Mouse (Mus musculus): ENCODE results near the gene Ulk4. TPM values are rescaled to one million over a fixed set of nuclear protein-coding genes. Genes with fewer than 3 reads are reported as not detected.

Ulk4 gene
- polyA plus RNA-seq, 1 experiment from 2014 or later = 167 TPM

DNA sequence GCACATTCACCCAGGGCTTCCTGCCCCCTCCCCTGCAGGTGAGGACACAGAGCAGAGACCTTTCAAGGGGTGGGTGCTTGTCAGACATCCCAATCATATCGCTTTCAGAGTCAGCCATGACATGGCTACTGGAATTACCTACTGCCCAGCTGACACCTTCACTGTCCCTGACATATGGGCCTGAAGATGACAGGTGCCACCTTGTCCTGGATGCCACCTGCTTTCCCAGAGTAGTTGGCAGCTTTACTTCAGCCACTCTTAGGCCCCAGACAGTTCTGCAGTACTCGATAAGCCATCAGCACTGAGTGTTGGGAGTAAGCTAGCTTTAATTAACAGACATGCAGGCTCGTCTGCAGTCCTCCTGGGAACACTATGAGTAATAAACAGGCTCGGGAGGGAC lies 234.0 kb downstream of the Ulk4 start:
- no peaks in the 10 kb centered on the region for H3K9me3 ChIP-seq
- whole genome bisulfite sequencing = 79% methylated on average over 4 of the region's 4 CpGs
- no peak overlapping the region for H3K27ac ChIP-seq
- no peaks in the 10 kb centered on the region for H3K27me3 ChIP-seq
- no peak for ATAC-seq (ENCODE audit: low FRiP score, low read depth)
- H3K4me2 ChIP-seq (replicated peaks) = no peak overlapping the region
- no peak overlapping the region for H3K4me3 ChIP-seq
- H3K4me1 ChIP-seq = peaks cover 18% of the 10 kb centered on the region
- no peak overlapping the region for H3K9ac ChIP-seq
- no peaks in the 10 kb centered on the region for H3K36me3 ChIP-seq

DNA sequence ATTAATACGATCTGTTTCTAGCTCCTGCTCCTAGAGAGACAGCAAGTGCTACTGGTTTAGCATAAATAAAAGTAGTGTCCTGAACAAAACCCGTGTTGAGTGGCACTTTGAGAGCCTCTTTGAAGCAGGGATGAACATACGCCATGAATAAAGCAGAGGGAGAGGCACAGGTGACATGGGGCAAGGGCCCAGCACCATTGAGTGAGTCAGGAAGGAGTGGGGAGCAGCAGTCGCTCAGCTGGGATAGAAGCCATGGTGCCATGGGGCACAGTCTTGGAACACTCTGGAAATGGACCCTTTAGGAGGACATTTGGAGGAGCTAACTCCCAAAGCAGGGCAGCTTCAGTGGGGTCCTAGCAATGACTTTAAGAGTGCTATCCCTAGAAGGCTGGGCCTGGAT lies 238.6 kb downstream of the Ulk4 start:
- Histone ChIP-seq H3K4me3 (no peak overlapping the region), H3K27ac (no peak overlapping the region), H3K9ac (no peak overlapping the region), H3K4me1 (peaks cover 29% of the 10 kb centered on the region), H3K36me3 (no peaks in the 10 kb centered on the region), H3K27me3 (no peaks in the 10 kb centered on the region), H3K4me2 (replicated peaks) (no peak overlapping the region), H3K9me3 (no peaks in the 10 kb centered on the region)
- ATAC-seq (ENCODE audit: low FRiP score, low read depth) = no peak
- WGBS = 52% methylated on average over 4 of the region's 4 CpGs

DNA sequence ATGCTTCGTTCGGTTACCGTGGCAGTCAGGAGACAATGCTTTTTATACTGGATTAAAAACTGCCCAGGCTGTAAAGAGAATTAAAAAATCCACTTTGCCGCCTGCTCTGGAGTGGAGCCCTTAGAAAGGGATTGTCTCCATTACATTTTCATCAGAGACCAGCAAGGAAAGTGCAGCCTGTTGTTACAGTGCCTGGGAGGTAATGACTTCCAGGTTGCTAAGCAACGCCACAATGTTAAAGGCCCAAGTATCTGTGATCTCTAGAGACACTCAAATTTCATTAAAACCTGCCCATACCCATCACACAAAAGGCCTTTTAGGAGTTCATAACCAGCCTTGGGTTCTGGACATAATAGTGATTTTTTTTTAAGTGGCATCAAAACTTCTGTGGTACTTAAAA lies 239.0 kb downstream of the Ulk4 start:
- Histone ChIP-seq H3K4me1 (peaks cover 29% of the 10 kb centered on the region), H3K9me3 (no peaks in the 10 kb centered on the region), H3K27me3 (no peaks in the 10 kb centered on the region), H3K9ac (no peak overlapping the region), H3K27ac (no peak overlapping the region), H3K4me2 (replicated peaks) (no peak overlapping the region), H3K36me3 (no peaks in the 10 kb centered on the region), H3K4me3 (no peak overlapping the region)
- ATAC-seq (ENCODE audit: low FRiP score, low read depth) = no peak; the same call in 1 of the 2 replicates
- WGBS = 30% methylated on average over 5 of the region's 5 CpGs

DNA sequence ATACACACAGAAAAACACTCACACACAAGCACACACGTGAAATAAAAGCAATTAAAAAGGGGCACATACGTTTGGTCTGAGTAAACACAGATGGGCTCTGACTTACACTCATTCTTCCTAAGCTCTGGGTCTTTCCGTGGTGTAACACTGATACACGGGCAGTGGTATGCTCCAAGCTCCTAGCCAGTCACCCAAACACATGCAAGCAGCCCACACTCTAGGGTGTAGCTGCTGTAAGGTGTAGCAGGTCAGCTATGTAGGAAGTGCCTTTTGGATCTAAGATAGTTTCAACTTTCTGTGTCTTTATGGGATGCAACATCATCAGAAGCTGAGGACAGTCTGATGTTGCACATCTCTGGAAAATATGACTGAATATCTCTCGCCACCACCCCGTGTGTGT lies 241.7 kb downstream of the Ulk4 start:
- no peak overlapping the region for H3K9ac ChIP-seq
- 63% methylated on average over 6 of the region's 6 CpGs for WGBS
- no peaks in the 10 kb centered on the region for H3K36me3 ChIP-seq
- ATAC-seq (ENCODE audit: low FRiP score, low read depth) = no peak
- H3K9me3 ChIP-seq = no peaks in the 10 kb centered on the region
- no peaks in the 10 kb centered on the region for H3K27me3 ChIP-seq
- no peak overlapping the region for H3K27ac ChIP-seq
- no peak overlapping the region for H3K4me3 ChIP-seq
- no peak overlapping the region for H3K4me2 ChIP-seq (replicated peaks)
- peaks cover 29% of the 10 kb centered on the region for H3K4me1 ChIP-seq

DNA sequence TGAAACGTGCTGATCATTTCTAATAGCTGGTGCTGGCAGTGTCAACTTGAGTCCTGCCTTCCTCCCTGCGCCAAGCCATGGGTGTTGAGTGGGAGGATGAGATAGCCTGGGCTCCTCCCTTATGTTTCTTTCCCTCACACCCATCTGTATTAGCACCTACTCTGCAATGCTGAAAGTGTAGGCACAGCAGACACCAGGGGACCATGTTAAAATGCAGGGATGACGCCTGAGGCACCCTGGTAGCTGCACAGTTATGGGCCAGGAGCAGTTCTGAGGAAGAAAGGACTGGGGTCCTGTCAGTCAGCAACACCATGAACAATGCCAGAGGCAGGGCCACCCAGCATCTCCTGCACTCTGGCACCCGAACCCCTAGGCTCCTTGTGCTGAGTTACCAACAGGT lies 243.4 kb downstream of the Ulk4 start:
- Histone ChIP-seq H3K27me3 (no peaks in the 10 kb centered on the region), H3K4me2 (replicated peaks) (no peak overlapping the region), H3K4me3 (no peak overlapping the region), H3K9ac (no peak overlapping the region), H3K36me3 (no peaks in the 10 kb centered on the region), H3K4me1 (peaks cover 31% of the 10 kb centered on the region), H3K27ac (no peak overlapping the region), H3K9me3 (no peaks in the 10 kb centered on the region)
- WGBS = 75% methylated on average over 4 of the region's 4 CpGs
- ATAC-seq (ENCODE audit: low FRiP score, low read depth) = no peak

DNA sequence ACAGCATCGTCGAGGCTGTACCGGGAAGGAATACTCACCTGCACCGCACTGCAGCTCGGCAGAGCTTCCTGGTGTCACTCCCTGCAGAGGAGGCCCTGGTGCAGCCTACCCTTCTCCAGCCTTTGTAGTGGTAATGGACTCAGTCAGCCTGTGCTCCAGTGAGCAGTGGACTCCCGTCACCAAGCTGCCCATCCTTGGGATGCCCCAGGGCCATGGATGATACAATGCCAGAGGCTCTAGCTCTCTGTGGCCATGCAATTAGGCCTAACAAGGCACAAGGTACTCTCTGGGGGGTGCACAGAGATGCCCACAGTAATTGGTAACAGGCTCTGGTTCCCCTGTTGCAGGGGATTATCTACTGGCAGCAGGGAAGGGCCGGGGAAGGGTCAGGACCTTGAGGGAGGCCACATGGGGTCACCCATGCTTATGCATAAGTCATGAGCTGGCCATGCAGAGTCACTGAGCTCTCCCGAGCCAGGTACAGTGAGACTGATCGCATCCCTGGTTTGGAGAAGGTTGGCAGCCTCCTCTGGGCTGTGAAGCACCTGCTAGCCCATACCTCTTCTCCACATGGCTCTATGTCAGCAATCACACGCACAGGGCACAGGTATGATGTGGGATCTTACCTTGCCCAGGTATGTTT lies 244.6 kb downstream of the Ulk4 start:
- no peak for ATAC-seq (ENCODE audit: low FRiP score, low read depth)
- H3K9ac ChIP-seq = no peak overlapping the region
- H3K4me1 ChIP-seq = peaks cover 20% of the 10 kb centered on the region
- no peaks in the 10 kb centered on the region for H3K9me3 ChIP-seq
- no peaks in the 10 kb centered on the region for H3K36me3 ChIP-seq
- no peak overlapping the region for H3K27ac ChIP-seq
- H3K4me2 ChIP-seq (replicated peaks) = no peak overlapping the region
- 58% methylated on average over 10 of the region's 10 CpGs for WGBS
- no peak overlapping the region for H3K4me3 ChIP-seq
- no peaks in the 10 kb centered on the region for H3K27me3 ChIP-seq

DNA sequence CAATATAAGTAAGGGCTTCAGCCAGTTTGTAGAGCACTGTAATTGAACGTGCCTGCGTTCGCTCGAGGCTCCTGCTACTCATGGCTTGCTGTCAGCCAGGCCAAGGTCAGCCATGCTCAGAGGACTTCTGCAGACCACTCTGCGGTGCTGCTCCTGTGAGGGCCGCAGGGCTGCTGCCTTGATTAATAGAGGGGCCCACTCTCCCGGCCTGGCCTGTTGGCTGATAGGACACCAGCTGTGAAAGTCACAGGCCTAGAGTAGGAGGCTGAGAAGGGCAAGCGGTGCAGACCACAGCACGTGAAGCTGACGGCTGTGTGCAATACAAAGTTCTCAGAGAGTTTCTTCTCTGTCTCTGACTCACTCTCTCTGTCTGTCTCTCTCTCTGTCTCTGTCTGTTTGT lies 246.0 kb downstream of the Ulk4 start:
- H3K4me2 ChIP-seq (replicated peaks) = no peak overlapping the region
- H3K27me3 ChIP-seq = no peaks in the 10 kb centered on the region
- H3K27ac ChIP-seq = no peak overlapping the region
- H3K9ac ChIP-seq = no peak overlapping the region
- WGBS = 30% methylated on average over 10 of the region's 10 CpGs
- no peak overlapping the region for H3K4me3 ChIP-seq
- 0 out of 2 replicates have a peak, but pooled peaks cover 5% of the 10 kb centered on the region for H3K4me1 ChIP-seq
- no peak for ATAC-seq (ENCODE audit: low FRiP score, low read depth)
- H3K36me3 ChIP-seq = no peaks in the 10 kb centered on the region
- H3K9me3 ChIP-seq = no peaks in the 10 kb centered on the region

DNA sequence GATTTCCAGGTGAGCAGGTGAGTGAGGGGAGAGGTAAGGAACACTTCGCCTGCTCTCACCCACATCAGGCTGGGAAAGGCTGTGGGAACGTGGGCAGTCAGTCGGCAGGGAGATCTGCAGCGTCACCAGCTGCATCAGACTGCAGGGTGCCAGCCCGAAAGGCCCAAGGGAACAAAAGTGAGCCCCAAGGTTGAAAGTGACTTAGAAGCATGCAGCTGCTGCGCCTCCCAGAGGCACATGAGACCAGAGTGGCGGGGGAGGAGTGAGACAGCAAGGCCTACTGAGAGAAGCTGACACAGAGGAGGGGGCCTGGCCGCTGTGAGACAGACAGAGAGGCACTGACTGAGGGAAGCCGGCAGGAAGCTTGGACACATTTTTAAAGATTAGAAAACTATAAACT lies 247.2 kb downstream of the Ulk4 start:
- no peak for ATAC-seq (ENCODE audit: low FRiP score, low read depth)
- no peaks in the 10 kb centered on the region for H3K9me3 ChIP-seq
- H3K4me1 ChIP-seq = 0 out of 2 replicates have a peak, but pooled peaks cover 5% of the 10 kb centered on the region
- H3K36me3 ChIP-seq = no peaks in the 10 kb centered on the region
- H3K9ac ChIP-seq = no peak overlapping the region
- no peaks in the 10 kb centered on the region for H3K27me3 ChIP-seq
- no peak overlapping the region for H3K4me3 ChIP-seq
- no peak overlapping the region for H3K4me2 ChIP-seq (replicated peaks)
- no peak overlapping the region for H3K27ac ChIP-seq
- WGBS = 51% methylated on average over 9 of the region's 9 CpGs

DNA sequence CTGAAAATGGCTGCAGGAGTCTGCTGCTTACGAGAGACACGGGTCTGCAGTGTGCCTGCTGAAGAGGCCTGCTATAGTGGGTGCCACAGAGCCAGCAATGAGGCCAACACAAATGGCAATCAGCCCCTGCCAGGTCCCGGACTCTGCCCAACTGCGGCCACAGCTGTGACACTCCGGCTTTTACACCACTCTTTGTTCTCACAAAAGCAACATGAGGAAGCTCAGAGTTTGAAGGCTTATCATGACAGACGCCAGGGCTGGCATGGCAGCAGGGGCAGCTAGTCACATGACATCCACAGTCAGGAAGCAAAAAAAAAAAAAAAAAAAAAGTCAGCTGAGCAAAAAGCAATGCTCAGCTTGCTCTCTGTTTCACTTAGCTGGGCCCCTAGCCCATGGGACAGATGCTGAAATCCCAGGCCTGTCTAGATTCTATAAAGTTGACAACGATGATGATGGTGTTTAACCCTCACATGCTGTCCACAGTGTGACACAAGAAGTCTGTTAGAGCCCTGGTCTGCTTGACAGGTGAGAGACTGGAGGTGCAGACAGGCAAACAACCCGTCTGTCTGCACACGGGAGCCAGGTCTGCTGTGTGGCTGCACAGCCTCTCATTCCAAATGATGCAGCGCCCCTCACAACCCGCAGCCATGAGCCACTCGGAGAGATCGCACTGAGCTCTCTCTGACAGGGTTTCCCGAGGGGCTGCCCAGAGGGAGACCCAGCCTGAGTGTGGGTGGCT lies 253.3 kb downstream of the Ulk4 start:
- no peaks in the 10 kb centered on the region for H3K36me3 ChIP-seq
- no peaks in the 10 kb centered on the region for H3K9me3 ChIP-seq
- ATAC-seq (ENCODE audit: low FRiP score, low read depth) = no peak
- no peak overlapping the region for H3K27ac ChIP-seq
- H3K27me3 ChIP-seq = no peaks in the 10 kb centered on the region
- H3K9ac ChIP-seq = no peak overlapping the region
- WGBS = 84% methylated on average over 14 of the region's 14 CpGs
- H3K4me1 ChIP-seq = no peaks in the 10 kb centered on the region
- no peak overlapping the region for H3K4me3 ChIP-seq
- no peak overlapping the region for H3K4me2 ChIP-seq (replicated peaks)

DNA sequence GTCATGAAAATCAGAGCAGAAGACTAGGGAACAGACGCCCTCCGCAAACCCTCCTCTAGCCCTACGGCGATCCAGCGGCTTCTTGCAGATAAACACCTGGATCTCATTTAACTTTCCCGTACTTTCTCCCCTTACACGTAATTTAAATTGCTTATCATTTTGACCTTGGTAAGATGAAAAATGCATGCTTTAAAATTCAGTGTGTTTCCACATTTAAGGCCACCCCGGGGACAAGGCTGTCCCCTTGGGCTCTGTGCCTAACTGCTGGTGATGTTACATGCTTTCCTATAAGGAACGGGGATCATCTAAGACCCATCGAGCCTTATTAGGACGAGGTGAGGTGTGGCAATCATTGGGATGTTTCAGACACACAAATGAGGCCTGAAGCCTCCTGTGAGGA lies 256.6 kb downstream of the Ulk4 start:
- no peak overlapping the region for H3K9ac ChIP-seq
- H3K4me2 ChIP-seq (replicated peaks) = no peak overlapping the region
- no peaks in the 10 kb centered on the region for H3K9me3 ChIP-seq
- H3K27ac ChIP-seq = no peak overlapping the region
- whole genome bisulfite sequencing = 49% methylated on average over 11 of the region's 11 CpGs
- no peaks in the 10 kb centered on the region for H3K27me3 ChIP-seq
- peaks cover 22% of the 10 kb centered on the region for H3K4me1 ChIP-seq
- no peak for ATAC-seq (ENCODE audit: low FRiP score, low read depth)
- no peak overlapping the region for H3K4me3 ChIP-seq
- no peaks in the 10 kb centered on the region for H3K36me3 ChIP-seq

DNA sequence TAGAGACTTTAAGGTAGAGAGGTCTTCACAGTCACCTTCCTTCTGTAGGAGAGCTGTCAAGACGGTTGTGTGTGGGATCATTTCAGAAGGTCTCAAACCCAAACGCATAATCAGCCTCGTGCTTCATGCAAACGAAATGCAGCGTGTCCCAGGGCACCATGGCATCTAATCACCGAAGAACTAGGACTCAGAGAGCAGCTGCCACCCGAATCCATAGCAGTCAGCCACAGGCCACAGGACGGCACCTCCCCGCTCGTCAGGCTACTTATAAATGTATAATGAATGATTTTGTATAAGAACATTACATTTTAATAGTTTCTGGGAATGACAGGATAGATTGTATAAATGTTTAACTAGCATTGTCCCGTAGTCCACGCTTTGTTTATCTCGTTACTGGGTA lies 257.1 kb downstream of the Ulk4 start:
- H3K9me3 ChIP-seq = no peaks in the 10 kb centered on the region
- no peaks in the 10 kb centered on the region for H3K27me3 ChIP-seq
- 72% methylated on average over 13 of the region's 13 CpGs for WGBS
- H3K4me3 ChIP-seq = no peak overlapping the region
- no peak overlapping the region for H3K27ac ChIP-seq
- no peak overlapping the region for H3K9ac ChIP-seq
- no peaks in the 10 kb centered on the region for H3K36me3 ChIP-seq
- H3K4me2 ChIP-seq (replicated peaks) = no peak overlapping the region
- peaks cover 24% of the 10 kb centered on the region for H3K4me1 ChIP-seq
- ATAC-seq (ENCODE audit: low FRiP score, low read depth) = no peak

DNA sequence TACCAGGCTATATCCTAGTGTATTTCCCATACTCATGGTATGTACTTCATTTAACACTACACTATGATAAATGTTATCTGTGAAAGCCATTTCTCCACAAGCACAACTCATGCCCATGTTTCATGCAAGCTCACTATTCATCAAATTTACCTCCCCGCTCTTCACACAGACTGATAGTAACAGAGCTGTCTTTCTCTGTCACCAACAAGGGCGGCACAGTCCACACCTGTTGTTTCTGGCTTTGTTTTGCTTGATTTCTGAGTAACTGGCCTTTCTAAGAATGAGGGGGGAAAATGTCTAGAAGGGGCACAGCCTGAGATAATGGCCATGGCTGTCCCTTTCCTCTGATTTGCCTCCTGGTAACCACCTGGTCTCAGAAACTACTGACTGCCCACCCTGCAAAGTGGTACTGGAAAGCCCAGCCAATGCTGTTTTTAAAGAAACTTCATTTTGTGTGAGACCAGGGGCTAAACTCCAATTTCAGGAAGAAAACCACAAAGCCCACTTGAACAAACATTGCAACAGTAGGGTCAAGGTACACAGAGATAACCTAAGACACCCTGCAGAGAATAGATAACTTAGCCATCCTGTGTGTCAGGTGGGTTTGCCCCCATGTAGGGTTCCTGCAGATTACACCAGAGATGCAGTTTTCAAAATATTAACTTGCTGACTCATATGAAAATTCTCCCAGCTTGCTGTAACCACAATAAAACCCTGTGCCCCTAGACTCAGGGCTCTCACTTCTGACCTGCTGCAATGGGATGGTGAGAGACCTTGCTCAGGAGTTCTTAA lies 258.3 kb downstream of the Ulk4 start:
- Histone ChIP-seq H3K36me3 (no peaks in the 10 kb centered on the region), H3K27me3 (no peaks in the 10 kb centered on the region), H3K9ac (no peak overlapping the region), H3K4me2 (replicated peaks) (no peak overlapping the region), H3K9me3 (no peaks in the 10 kb centered on the region), H3K27ac (no peak overlapping the region), H3K4me1 (peaks cover 24% of the 10 kb centered on the region), H3K4me3 (no peak overlapping the region)
- 91% methylated on average over 2 of the region's 2 CpGs for WGBS
- no peak for ATAC-seq (ENCODE audit: low FRiP score, low read depth)

Data from limb, embryonic 13.5 days (tissue).